Mouse (Mus musculus) frontal cortex, postnatal 10 days (tissue): ENCODE results near the gene Nfasc.
A peak's percentile ranks its signal among the peaks of the same experiment; 100 is the strongest.

ENCODE experiments used
- DNase-seq, 2 experiments: peaks; one replicate each; pipeline ENCODE4 v3.0.0; 2022; ENCODE audit warnings: low spot score in 2 of 2, mixed read lengths in 1 of 2

The Nfasc gene

GRCm38 (mm10) chr1:132741175-132741997, at the start of gene Nfasc:
Nfasc (minus strand) TSS chr1:132741797.
- DNase-seq: peak; percentile 84 to 86

GRCm38 (mm10) chr1:132791049-132791448, 49.5 kb upstream of the Nfasc start:
- DNase-seq: no peak

- no peak for DNase-seq
Observed at GRCm38 (mm10) chr1:132786866-132787265, 45.3 kb upstream of the Nfasc start.

GRCm38 (mm10) chr1:132781607-132782445, 40.2 kb upstream of the Nfasc start:
- DNase-seq: no peak

- DNase-seq: no peak
Observed at GRCm38 (mm10) chr1:132780961-132781360, 39.4 kb upstream of the Nfasc start.

GRCm38 (mm10) chr1:132780254-132780653, 38.7 kb upstream of the Nfasc start:
- DNase-seq: no peak

GRCm38 (mm10) chr1:132774959-132775358, 33.4 kb upstream of the Nfasc start:
- no peak for DNase-seq

- DNase-seq: no peak
Observed at GRCm38 (mm10) chr1:132771377-132771776, 29.8 kb upstream of the Nfasc start.

GRCm38 (mm10) chr1:132769559-132769958, 28.0 kb upstream of the Nfasc start:
- DNase-seq: no peak

- DNase-seq: no peak
Observed at GRCm38 (mm10) chr1:132767422-132767821, 25.8 kb upstream of the Nfasc start.

- no peak for DNase-seq
Observed at GRCm38 (mm10) chr1:132765887-132766651, 24.5 kb upstream of the Nfasc start.

- no peak for DNase-seq
Observed at GRCm38 (mm10) chr1:132765222-132765621, 23.6 kb upstream of the Nfasc start.

GRCm38 (mm10) chr1:132759390-132759789, 17.8 kb upstream of the Nfasc start:
- no peak for DNase-seq

- DNase-seq: peak; percentile 59 to 77
Observed at GRCm38 (mm10) chr1:132758656-132759370, 17.2 kb upstream of the Nfasc start.

GRCm38 (mm10) chr1:132755211-132755610, 13.6 kb upstream of the Nfasc start:
- no peak for DNase-seq

GRCm38 (mm10) chr1:132749217-132749884, 7.8 kb upstream of the Nfasc start:
- no peak for DNase-seq

GRCm38 (mm10) chr1:132746302-132746701, 4.7 kb upstream of the Nfasc start:
- DNase-seq: no peak

- no peak for DNase-seq
Observed at GRCm38 (mm10) chr1:132745636-132746035, 4.0 kb upstream of the Nfasc start.

GRCm38 (mm10) chr1:132739077-132739521, 2.5 kb downstream of the Nfasc start:
- peak; percentile 55 to 64 for DNase-seq

GRCm38 (mm10) chr1:132736171-132736570, 5.4 kb downstream of the Nfasc start:
- DNase-seq: no peak
